Mouse (Mus musculus): ENCODE results near the gene Barx1. TPM values are rescaled to one million over a fixed set of nuclear protein-coding genes. Genes with fewer than 3 reads are reported as not detected.
A peak's percentile ranks its signal among the peaks of the same experiment; 100 is the strongest.

The Barx1 gene
- polyA plus RNA-seq, 1 experiment from 2014 or later, result not detected

GRCm38 (mm10) chr13:48686666-48687065 lies 23.9 kb downstream of the Barx1 start:
- WGBS, result 46% methylated on average over 5 of the region's 5 CpGs
- Histone ChIP-seq H3K9me3 (replicated peaks) (no peaks in the 10 kb centered on the region; the same call in 1 of the 2 replicates), H3K4me2 (no peak overlapping the region), H3K4me1 (no peaks in the 10 kb centered on the region), H3K9ac (no peak overlapping the region), H3K4me3 (no peak overlapping the region), H3K27ac (no peak overlapping the region), H3K36me3 (ENCODE audit: poor library complexity, severe bottlenecking) (no peaks in the 10 kb centered on the region), H3K27me3 (no peaks in the 10 kb centered on the region)
- 0 out of 2 replicates have a peak, but pooled peaks have one; percentile 27 for ATAC-seq

- no peak for ATAC-seq
- H3K27me3 ChIP-seq, result no peaks in the 10 kb centered on the region
These were observed 29.2 kb downstream of the Barx1 start for GRCm38 (mm10) chr13:48691991-48692390.

GRCm38 (mm10) chr13:48694090-48695064 lies 31.6 kb downstream of the Barx1 start:
- no peak overlapping the region for H3K27ac ChIP-seq
- H3K9ac ChIP-seq, result no peak overlapping the region
- H3K9me3 ChIP-seq (replicated peaks), result no peaks in the 10 kb centered on the region; the same call in 1 of the 2 replicates
- H3K4me3 ChIP-seq, result no peak overlapping the region
- H3K27me3 ChIP-seq, result no peaks in the 10 kb centered on the region
- WGBS, result 45% methylated on average over 27 of the region's 27 CpGs
- peak overlapping the region; percentile 6; the same call in 1 of the 2 replicates for H3K4me2 ChIP-seq
- no peak for ATAC-seq
- no peaks in the 10 kb centered on the region for H3K36me3 ChIP-seq (ENCODE audit: poor library complexity, severe bottlenecking)
- peaks cover 18% of the 10 kb centered on the region for H3K4me1 ChIP-seq

More at GRCm38 (mm10) chr13:48691991-48692390, 29.2 kb downstream of the Barx1 start:
- WGBS, result 52% methylated on average over 2 of the region's 2 CpGs
- H3K27ac ChIP-seq, result no peak overlapping the region
- H3K4me3 ChIP-seq, result no peak overlapping the region
- H3K36me3 ChIP-seq (ENCODE audit: poor library complexity, severe bottlenecking), result no peaks in the 10 kb centered on the region
- H3K9me3 ChIP-seq (replicated peaks), result no peaks in the 10 kb centered on the region; the same call in 1 of the 2 replicates
- H3K9ac ChIP-seq, result no peak overlapping the region
- H3K4me1 ChIP-seq, result peaks cover 18% of the 10 kb centered on the region
- H3K4me2 ChIP-seq, result no peak overlapping the region

- Histone ChIP-seq H3K36me3 (ENCODE audit: poor library complexity, severe bottlenecking) (no peaks in the 10 kb centered on the region), H3K4me3 (peak overlapping the region; percentile 47), H3K27me3 (peaks cover 6% of the 10 kb centered on the region; the same call in 1 of the 2 replicates), H3K9me3 (replicated peaks) (no peaks in the 10 kb centered on the region), H3K9ac (peak overlapping the region; percentile 62), H3K27ac (no peak overlapping the region), H3K4me2 (peak overlapping the region; percentile 61), H3K4me1 (peaks cover 13% of the 10 kb centered on the region)
- ATAC-seq, result peak; percentile 86
- 3% methylated on average over 16 of the region's 21 CpGs for WGBS
These were observed 43.7 kb downstream of the Barx1 start for GRCm38 (mm10) chr13:48706385-48706951.

- Histone ChIP-seq H3K27me3 (peaks cover 4% of the 10 kb centered on the region; the same call in 1 of the 2 replicates), H3K36me3 (ENCODE audit: poor library complexity, severe bottlenecking) (no peaks in the 10 kb centered on the region), H3K9me3 (replicated peaks) (no peaks in the 10 kb centered on the region), H3K9ac (no peak overlapping the region), H3K27ac (no peak overlapping the region), H3K4me3 (no peak overlapping the region), H3K4me1 (0 out of 2 replicates have a peak, but pooled peaks cover 7% of the 10 kb centered on the region), H3K4me2 (no peak overlapping the region)
- 84% methylated on average over 2 of the region's 2 CpGs for WGBS
- no peak for ATAC-seq
These were observed 49.9 kb downstream of the Barx1 start for GRCm38 (mm10) chr13:48712675-48713074.

GRCm38 (mm10) chr13:48716075-48716474 lies 53.3 kb downstream of the Barx1 start:
- no peak overlapping the region for H3K4me3 ChIP-seq
- no peak overlapping the region for H3K27ac ChIP-seq
- H3K27me3 ChIP-seq, result peaks cover 4% of the 10 kb centered on the region; the same call in 1 of the 2 replicates
- H3K9me3 ChIP-seq (replicated peaks), result 0 out of 2 replicates have a peak, but pooled peaks cover 5% of the 10 kb centered on the region
- H3K4me2 ChIP-seq, result no peak overlapping the region
- 0 out of 2 replicates have a peak, but pooled peaks cover 11% of the 10 kb centered on the region for H3K4me1 ChIP-seq
- no peak for ATAC-seq
- 59% methylated on average over 4 of the region's 4 CpGs for WGBS
- H3K36me3 ChIP-seq (ENCODE audit: poor library complexity, severe bottlenecking), result no peaks in the 10 kb centered on the region
- H3K9ac ChIP-seq, result no peak overlapping the region

Other genes starting within 250 kb of the Barx1 start
- 6.0 and 7.1 TPM in 2 replicates for gene Zfp169, start 149.5 kb upstream of the Barx1 start, polyA plus RNA-seq (2015; fragmentation: Nextera tagmentation; extraction: Ambion mirVana)
- gene A830005F24Rik, start 149.4 kb upstream of the Barx1 start, polyA plus RNA-seq (2015; fragmentation: Nextera tagmentation; extraction: Ambion mirVana), result 2.6 and 3.5 TPM in 2 replicates
- gene Ptpdc1, start 37.3 kb upstream of the Barx1 start, polyA plus RNA-seq (2015; fragmentation: Nextera tagmentation; extraction: Ambion mirVana), result 13.0 and 13.4 TPM in 2 replicates
- 10.6 and 10.9 TPM in 2 replicates for gene Phf2, start 208.1 kb downstream of the Barx1 start, polyA plus RNA-seq (2015; fragmentation: Nextera tagmentation; extraction: Ambion mirVana)

Data from forebrain, embryonic 13.5 days (tissue).